Mouse (Mus musculus): ENCODE measurements around the gene Atp5d. TPM values are rescaled to one million over a fixed set of nuclear protein-coding genes. Genes with fewer than 3 reads are reported as not detected.

The Atp5d gene
- polyA plus RNA-seq, 1 experiment from 2014 or later = 362 TPM

DNA sequence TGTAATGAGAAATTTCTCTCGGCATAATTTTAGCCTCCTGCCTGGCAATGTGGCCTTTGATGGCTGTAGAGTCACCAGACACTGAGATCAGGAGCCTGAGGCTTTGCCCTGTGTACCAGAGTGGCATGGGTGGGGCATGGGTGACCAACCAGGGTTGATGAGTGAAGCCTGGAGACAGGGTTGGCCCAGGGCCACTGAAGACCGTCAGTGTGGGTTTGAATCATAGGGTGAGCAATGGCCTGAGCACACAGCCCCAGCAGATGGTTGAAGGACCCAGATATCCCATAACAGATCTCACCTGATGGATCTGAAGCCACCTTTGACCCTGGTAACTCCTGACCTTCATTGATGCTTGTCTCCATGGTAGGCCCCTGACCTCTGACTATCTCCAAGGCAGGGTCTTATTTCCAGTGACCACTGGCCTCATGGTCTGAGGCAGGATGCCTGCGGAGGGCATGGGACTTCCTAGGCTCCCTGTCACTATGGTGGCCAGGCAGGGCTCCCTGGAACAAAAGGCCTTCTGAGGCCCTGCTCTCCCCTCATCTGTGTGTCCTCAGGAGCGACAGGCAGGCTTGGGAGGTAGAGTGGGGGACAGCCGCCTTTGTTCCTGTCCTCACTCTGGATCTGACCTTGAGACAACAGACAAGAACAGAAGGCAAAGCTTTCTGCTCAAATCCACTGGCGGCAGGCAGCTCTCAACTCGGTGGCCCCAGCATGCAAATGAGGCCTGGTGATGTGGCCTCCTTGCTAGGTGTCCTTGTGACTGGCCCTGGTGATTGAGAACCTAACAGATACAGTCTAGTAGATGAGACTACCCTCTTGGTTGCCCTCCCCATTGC, 39.2 kb downstream of the Atp5d start:
- H3K27me3 ChIP-seq = peaks cover 58% of the 10 kb centered on the region
- no peak for DNase-seq

DNA sequence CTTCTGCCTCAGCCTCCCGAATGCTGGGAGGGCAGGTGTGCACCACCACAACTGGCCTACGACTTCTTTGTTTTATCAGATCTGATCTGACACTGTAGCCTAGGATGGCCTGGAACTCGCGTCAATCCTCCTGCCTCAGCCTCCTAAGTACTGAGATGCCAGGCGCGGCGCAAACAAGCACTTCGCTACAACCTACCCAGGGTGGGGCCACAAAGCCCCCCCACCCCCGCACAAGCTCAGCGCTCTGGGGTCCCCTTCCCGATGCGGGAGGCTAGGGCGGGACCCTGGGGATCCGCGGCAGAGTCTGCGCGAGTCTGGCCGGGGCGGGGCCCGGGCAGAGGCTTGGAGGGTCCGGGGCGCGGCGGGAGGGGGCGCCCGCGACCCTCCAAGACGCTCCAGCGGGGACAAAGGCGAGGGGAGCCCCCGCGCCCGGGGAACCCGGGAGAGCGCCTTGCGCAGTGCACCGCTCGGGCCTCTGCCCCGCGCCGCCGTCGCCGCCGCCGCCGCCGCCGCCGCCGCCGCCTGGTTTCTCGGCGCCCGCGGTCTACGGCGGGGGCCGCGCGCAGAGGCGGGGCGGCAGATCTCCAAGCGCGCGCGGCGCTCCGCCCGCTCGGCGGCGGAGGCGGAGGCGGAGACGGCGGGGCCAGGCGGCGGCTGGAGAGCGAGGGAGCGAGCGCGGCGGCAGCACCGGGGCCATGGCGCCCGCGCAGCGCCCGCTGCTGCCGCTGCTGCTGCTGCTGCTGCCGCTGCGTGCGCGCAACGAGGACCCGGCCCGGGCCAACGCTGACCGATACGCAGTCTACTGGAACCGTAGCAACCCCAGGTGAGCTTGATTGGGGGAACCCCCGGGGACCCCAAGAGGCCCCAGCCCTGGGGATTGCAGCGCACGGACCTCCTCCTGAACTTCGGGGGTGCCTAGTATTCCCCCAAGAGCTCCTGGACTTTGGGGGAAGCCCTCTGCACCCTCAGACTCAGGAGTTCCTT, 40.9 kb downstream of the Atp5d start, which contains the start of gene Efna2:
Gene Efna2, plus strand, starts transcription at position 415 of the 984 bp plus-strand sequence.
- H3K4me2 ChIP-seq = peak within 1 kb of the TSS; percentile 73
- H3K4me1 ChIP-seq (replicated peaks) = peaks cover 22% of the 10 kb centered on the region
- ATAC-seq (ENCODE audit: low read depth) = no peak
- peaks cover 75% of the 10 kb centered on the region for H3K27me3 ChIP-seq
- H3K9ac ChIP-seq = peak within 1 kb of the TSS; percentile 62
- H3K9me3 ChIP-seq (replicated peaks) = no peaks in the 10 kb centered on the region
- WGBS (ENCODE audit: insufficient replicate concordance) = 2% methylated on average over 89 of the region's 106 CpGs
- no peak within 1 kb of the TSS for H3K27ac ChIP-seq
- H3K4me3 ChIP-seq (replicated peaks) = peak within 1 kb of the TSS; percentile 60
- no peaks in the 10 kb centered on the region for H3K36me3 ChIP-seq
- no peak for DNase-seq

More for the DNA sequence above, 39.2 kb downstream of the Atp5d start:
- Histone ChIP-seq H3K4me1 (replicated peaks) (peaks cover 34% of the 10 kb centered on the region), H3K36me3 (no peaks in the 10 kb centered on the region), H3K4me2 (no peak overlapping the region), H3K9me3 (replicated peaks) (no peaks in the 10 kb centered on the region), H3K4me3 (replicated peaks) (no peak overlapping the region), H3K27ac (no peak overlapping the region), H3K9ac (no peak overlapping the region)
- ATAC-seq (ENCODE audit: low read depth) = no peak
- 64% methylated on average over 7 of the region's 7 CpGs for WGBS (ENCODE audit: insufficient replicate concordance)

DNA sequence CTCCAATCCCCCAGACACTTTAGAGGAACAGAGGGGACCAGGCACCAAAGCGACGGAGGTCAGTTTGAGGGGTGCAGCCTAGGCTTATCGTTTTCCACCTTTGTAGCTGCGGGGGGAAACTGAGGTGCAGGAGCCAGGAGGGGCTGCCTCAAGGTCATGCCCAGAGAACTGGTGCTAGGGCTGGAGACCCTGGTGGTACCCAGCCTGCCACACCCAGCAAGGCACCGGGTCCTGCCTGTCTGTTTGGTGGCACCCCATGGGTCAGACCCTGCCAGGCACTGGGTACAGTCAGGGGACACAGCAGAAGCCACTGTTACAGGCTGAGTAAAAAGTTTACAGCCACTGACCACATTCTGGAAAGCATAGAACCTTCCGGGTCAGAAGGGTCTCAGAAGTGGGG, 41.9 kb downstream of the Atp5d start:
- WGBS (ENCODE audit: insufficient replicate concordance) = 45% methylated on average over 6 of the region's 6 CpGs
- Histone ChIP-seq H3K4me1 (replicated peaks) (peaks cover 14% of the 10 kb centered on the region), H3K9me3 (replicated peaks) (no peaks in the 10 kb centered on the region), H3K27me3 (peaks cover 82% of the 10 kb centered on the region), H3K4me3 (replicated peaks) (peak overlapping the region; percentile 60; the same call in 1 of the 2 replicates), H3K27ac (no peak overlapping the region), H3K36me3 (no peaks in the 10 kb centered on the region), H3K4me2 (peak overlapping the region; percentile 73), H3K9ac (no peak overlapping the region)
- no peak for DNase-seq
- no peak for ATAC-seq (ENCODE audit: low read depth)

DNA sequence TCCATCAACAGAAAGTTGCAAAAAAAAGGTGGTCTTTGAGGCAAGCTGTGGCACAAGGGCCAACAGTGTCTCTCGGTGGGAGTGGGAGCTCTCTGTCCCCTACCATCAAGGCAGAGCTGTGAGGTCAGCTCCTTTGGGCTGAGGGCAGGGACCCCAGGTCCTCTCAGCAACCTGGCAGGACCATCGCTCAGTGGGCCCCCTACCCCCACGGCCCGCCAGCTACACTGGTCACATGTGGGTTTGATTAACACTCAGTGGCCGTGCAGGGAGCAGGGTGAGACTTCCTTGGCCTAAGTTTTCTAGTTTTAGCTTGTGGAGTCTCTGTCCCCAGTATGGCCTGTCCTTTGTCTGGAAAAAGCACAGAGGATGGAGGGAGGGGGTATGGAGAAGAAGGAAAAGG, 42.4 kb downstream of the Atp5d start:
- no peak for DNase-seq
- H3K27me3 ChIP-seq = peaks cover 87% of the 10 kb centered on the region
- H3K4me2 ChIP-seq = no peak overlapping the region
- peaks cover 12% of the 10 kb centered on the region for H3K4me1 ChIP-seq (replicated peaks)
- no peaks in the 10 kb centered on the region for H3K36me3 ChIP-seq
- no peak overlapping the region for H3K4me3 ChIP-seq (replicated peaks)
- ATAC-seq (ENCODE audit: low read depth) = no peak
- 54% methylated on average over 5 of the region's 5 CpGs for WGBS (ENCODE audit: insufficient replicate concordance)
- H3K27ac ChIP-seq = no peak overlapping the region
- no peak overlapping the region for H3K9ac ChIP-seq
- H3K9me3 ChIP-seq (replicated peaks) = no peaks in the 10 kb centered on the region

DNA sequence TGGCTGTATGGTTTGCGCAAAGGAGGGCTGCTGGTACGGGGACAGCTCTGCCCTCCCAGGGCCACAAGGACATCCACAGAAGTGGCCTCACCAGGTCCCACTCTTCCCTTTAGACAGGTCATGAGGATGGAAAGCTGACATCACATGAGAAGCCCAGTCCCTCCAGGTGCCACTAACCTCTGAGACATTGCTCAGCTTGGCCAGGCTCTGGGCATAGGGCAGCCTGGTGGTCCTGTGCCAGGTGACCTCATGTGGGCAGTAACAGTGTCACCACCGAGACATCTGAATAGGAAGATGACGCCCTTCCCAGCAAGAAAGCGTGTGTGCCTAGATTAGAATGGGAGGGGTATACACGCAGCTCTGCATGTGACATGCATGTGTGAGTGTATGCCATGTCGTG, 44.1 kb downstream of the Atp5d start:
- Histone ChIP-seq H3K9ac (no peak overlapping the region), H3K27ac (no peak overlapping the region), H3K9me3 (replicated peaks) (no peaks in the 10 kb centered on the region), H3K4me2 (no peak overlapping the region), H3K4me1 (replicated peaks) (peaks cover 12% of the 10 kb centered on the region), H3K4me3 (replicated peaks) (no peak overlapping the region), H3K36me3 (no peaks in the 10 kb centered on the region), H3K27me3 (peaks cover 98% of the 10 kb centered on the region)
- ATAC-seq (ENCODE audit: low read depth) (no peak), DNase-seq (no peak)
- 77% methylated on average over 7 of the region's 7 CpGs for WGBS (ENCODE audit: insufficient replicate concordance)

DNA sequence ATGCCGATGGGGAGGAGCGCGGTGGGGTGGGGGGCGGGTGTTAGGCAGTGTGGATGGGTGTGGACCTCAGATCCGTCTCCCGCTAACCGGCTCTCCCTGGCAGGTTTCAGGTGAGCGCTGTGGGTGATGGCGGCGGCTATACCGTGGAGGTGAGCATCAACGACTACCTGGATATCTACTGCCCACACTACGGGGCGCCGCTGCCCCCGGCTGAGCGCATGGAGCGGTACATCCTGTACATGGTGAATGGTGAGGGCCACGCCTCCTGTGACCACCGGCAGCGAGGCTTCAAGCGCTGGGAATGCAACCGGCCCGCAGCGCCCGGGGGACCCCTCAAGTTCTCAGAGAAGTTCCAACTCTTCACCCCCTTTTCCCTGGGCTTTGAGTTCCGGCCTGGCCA, 48.2 kb downstream of the Atp5d start:
- 25% methylated on average over 27 of the region's 27 CpGs for WGBS (ENCODE audit: insufficient replicate concordance)

DNA sequence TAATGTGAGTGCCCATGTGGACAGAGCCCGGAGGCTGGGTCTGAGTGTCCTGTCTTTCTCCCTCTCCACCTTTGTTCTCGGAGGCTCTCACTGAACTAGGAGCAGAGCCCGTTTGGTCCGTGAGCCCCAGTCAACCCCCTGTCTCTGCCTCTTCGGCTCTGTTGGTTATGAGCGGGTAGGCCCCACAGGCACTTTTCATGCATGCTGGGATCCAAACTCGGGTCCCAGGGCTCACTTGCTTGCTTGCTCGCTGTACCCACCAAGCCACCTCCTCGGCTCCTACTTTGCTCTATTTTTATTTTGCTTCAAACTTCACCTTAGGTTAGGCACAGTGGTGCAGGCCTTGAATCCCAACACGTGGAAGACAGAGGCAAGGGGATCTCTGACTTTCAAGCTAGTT, 49.3 kb downstream of the Atp5d start:
- Histone ChIP-seq H3K36me3 (no peaks in the 10 kb centered on the region), H3K9ac (no peak overlapping the region), H3K4me2 (no peak overlapping the region), H3K27ac (no peak overlapping the region), H3K4me1 (replicated peaks) (peaks cover 15% of the 10 kb centered on the region), H3K27me3 (peaks cover 98% of the 10 kb centered on the region), H3K4me3 (replicated peaks) (no peak overlapping the region), H3K9me3 (replicated peaks) (no peaks in the 10 kb centered on the region)
- ATAC-seq (ENCODE audit: low read depth) = no peak
- no peak for DNase-seq
- WGBS (ENCODE audit: insufficient replicate concordance) = 79% methylated on average over 10 of the region's 10 CpGs

More for the DNA sequence above, 48.2 kb downstream of the Atp5d start:
- H3K36me3 ChIP-seq = no peaks in the 10 kb centered on the region
- H3K9ac ChIP-seq = no peak overlapping the region
- H3K4me1 ChIP-seq (replicated peaks) = peaks cover 15% of the 10 kb centered on the region
- no peak overlapping the region for H3K27ac ChIP-seq
- H3K9me3 ChIP-seq (replicated peaks) = no peaks in the 10 kb centered on the region
- no peak overlapping the region for H3K4me3 ChIP-seq (replicated peaks)
- no peak for ATAC-seq (ENCODE audit: low read depth)
- peaks cover 98% of the 10 kb centered on the region for H3K27me3 ChIP-seq
- no peak overlapping the region for H3K4me2 ChIP-seq
- no peak for DNase-seq

DNA sequence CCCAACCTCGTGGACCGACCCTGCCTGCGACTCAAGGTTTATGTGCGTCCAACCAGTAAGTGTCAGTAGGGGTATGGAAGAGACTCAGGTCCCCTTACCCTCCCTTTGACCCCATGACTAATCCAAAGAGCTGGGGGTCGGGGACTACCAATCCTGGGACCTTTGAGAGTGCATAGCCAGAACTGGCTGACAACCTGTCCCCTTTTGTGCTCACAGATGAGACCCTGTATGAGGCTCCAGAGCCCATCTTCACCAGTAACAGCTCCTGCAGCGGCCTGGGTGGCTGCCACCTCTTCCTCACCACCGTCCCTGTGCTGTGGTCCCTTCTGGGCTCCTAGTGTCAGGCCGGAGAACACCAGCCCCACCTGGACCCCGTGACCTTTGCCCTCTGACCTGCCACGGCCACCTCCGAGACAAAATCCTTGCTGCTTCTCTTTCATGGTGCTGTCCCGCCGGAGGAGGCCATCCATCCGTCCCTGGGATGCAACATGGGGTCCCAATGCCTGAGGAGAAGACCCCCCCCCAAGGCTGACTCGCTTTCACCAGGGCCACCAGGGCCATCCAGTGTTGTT, 50.1 kb downstream of the Atp5d start:
- ATAC-seq (ENCODE audit: low read depth) = no peak
- 74% methylated on average over 15 of the region's 15 CpGs for WGBS (ENCODE audit: insufficient replicate concordance)
- no peak overlapping the region for H3K27ac ChIP-seq

DNA sequence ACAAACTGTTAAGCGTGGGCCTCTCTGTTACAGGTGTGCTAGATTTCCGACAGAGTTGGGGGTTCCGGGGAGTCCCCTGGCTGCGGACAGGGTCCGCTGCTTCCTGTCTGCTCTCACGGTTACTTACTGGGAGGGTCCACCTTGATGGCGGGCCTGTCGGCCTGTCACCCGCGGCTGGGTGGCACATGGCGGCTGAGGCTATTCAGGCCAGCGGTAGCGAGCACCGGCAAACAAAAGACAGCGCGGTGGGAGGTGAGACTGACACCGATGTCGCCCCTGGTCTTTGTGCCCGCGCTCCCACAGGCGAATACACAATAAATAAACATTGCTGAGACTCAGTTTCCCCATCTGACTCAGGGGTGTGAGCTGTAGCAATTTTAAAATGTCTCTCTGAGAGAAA, 51.6 kb downstream of the Atp5d start:
- Histone ChIP-seq H3K27me3 (peaks cover 96% of the 10 kb centered on the region), H3K9me3 (replicated peaks) (no peaks in the 10 kb centered on the region), H3K4me3 (replicated peaks) (peak overlapping the region; percentile 42), H3K9ac (no peak overlapping the region; the same call in 1 of the 2 replicates), H3K4me1 (replicated peaks) (peaks cover 29% of the 10 kb centered on the region), H3K36me3 (no peaks in the 10 kb centered on the region), H3K4me2 (peak overlapping the region; percentile 60), H3K27ac (no peak overlapping the region)
- DNase-seq = no peak
- 5% methylated on average over 21 of the region's 21 CpGs for WGBS (ENCODE audit: insufficient replicate concordance)
- no peak for ATAC-seq (ENCODE audit: low read depth)

More for the DNA sequence above, 50.1 kb downstream of the Atp5d start:
- peaks cover 19% of the 10 kb centered on the region for H3K4me1 ChIP-seq (replicated peaks)
- no peaks in the 10 kb centered on the region for H3K36me3 ChIP-seq
- H3K4me2 ChIP-seq = no peak overlapping the region
- H3K9ac ChIP-seq = no peak overlapping the region
- no peak for DNase-seq
- peaks cover 98% of the 10 kb centered on the region for H3K27me3 ChIP-seq
- H3K9me3 ChIP-seq (replicated peaks) = no peaks in the 10 kb centered on the region
- H3K4me3 ChIP-seq (replicated peaks) = no peak overlapping the region

DNA sequence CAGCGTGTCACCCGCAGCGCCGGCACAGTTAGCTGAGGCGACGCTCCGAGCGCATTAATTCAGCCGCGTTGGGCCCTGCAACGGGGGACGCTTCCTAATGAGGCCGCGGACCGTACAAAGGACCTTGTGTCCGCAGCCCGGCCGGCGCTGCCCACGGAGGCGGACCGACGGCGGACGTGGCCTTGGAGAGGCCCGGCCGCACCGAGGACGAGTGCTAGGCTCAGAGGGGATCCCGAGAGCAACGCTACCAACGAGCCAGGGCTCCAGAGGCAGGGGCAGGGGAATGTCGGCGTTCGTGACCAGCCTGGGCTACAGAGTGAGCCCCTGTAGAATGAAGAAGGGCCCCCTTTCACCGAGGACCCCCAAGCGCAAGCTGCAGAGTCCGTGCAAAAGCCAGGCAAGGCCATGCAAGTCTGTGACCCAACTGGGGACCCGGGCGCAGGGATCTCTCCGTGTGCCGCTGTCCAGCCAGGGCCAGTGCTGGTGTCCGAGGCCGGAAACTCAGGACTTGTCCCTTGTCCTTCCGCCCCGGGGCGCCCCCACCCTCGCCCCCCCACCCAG, 52.1 kb downstream of the Atp5d start:
- H3K4me1 ChIP-seq (replicated peaks) = peaks cover 29% of the 10 kb centered on the region
- H3K27ac ChIP-seq = no peak overlapping the region
- H3K27me3 ChIP-seq = peaks cover 90% of the 10 kb centered on the region
- 1% methylated on average over 46 of the region's 48 CpGs for WGBS (ENCODE audit: insufficient replicate concordance)
- peak overlapping the region; percentile 41; the same call in 1 of the 2 replicates for H3K9ac ChIP-seq
- H3K9me3 ChIP-seq (replicated peaks) = no peaks in the 10 kb centered on the region
- peak overlapping the region; percentile 42 for H3K4me3 ChIP-seq (replicated peaks)
- DNase-seq (no peak), ATAC-seq (ENCODE audit: low read depth) (no peak)
- no peaks in the 10 kb centered on the region for H3K36me3 ChIP-seq
- H3K4me2 ChIP-seq = peak overlapping the region; percentile 60

Data from liver, embryonic 13.5 days (tissue).